Mouse (Mus musculus) midbrain, embryonic 11.5 days (tissue): ENCODE measurements around the gene Tapbpl. TPM values are rescaled to one million over a fixed set of nuclear protein-coding genes. Genes with fewer than 3 reads are reported as not detected.
A peak's percentile ranks its signal among the peaks of the same experiment; 100 is the strongest.

Experiments used
- ATAC-seq: fragments of 200-750 bp; cut with Nextera tagmentation; 2 replicates; pipeline ENCODE4 v1.8.0; 2017; ENCODE audit warnings: moderate TSS enrichment, moderate library complexity; ENCODE audit not compliant: low FRiP score
- DNase-seq: peaks from one replicate; pipeline ENCODE4 v3.0.0; 2015; ENCODE audit warnings: low spot score; ENCODE audit errors: missing footprints
- H3K27ac ChIP-seq: fragments of 300-500 bp; sonication (generic); 2 replicates; pipeline ENCODE4 v1.5.1; 2014; ENCODE audit warnings: low read depth, low read length
- H3K27me3 ChIP-seq: fragments of 300-500 bp; sonication (generic); 2 replicates; pipeline ENCODE4 v1.6.1; 2014; ENCODE audit warnings: mild to moderate bottlenecking, low read length, moderate library complexity, mixed read lengths; ENCODE audit not compliant: control insufficient read depth, insufficient read depth
- H3K36me3 ChIP-seq: fragments of 300-500 bp; sonication (generic); 2 replicates; pipeline ENCODE4 v1.6.1; 2014; ENCODE audit warnings: mild to moderate bottlenecking, low read length, moderate library complexity, mixed read lengths; ENCODE audit not compliant: control insufficient read depth, insufficient read depth
- H3K4me1 ChIP-seq: fragments of 300-500 bp; sonication (generic); 2 replicates; pipeline ENCODE4 v1.6.1; 2014; ENCODE audit warnings: low read length; ENCODE audit not compliant: control insufficient read depth, insufficient read depth
- H3K4me2 ChIP-seq: fragments of 300-500 bp; sonication (generic); 2 replicates; pipeline ENCODE4 v1.6.1; 2014; ENCODE audit warnings: mild to moderate bottlenecking, moderate library complexity
- H3K4me3 ChIP-seq: fragments of 300-500 bp; sonication (generic); 2 replicates; pipeline ENCODE4 v1.5.1; 2014; ENCODE audit warnings: low read depth, low read length
- H3K9ac ChIP-seq: fragments of 300-500 bp; sonication (generic); 2 replicates; pipeline ENCODE4 v1.6.1; 2014; ENCODE audit warnings: low read length
- H3K9me3 ChIP-seq: fragments of 300-500 bp; sonication (generic); 2 replicates; pipeline ENCODE4 v1.6.1; 2016; ENCODE audit warnings: low read length; ENCODE audit not compliant: control insufficient read depth
- WGBS: fragments of 180-500 bp; shearing (Covaris S2); extraction: QIAGEN DNeasy Blood & Tissue Kit; methylation state at CpG from one replicate; pipeline ENCODE4 v1.1.7; 2014; 5-methylcytosine and 5-hydroxymethylcytosine counted together
- polyA plus RNA-seq: library from polyadenylated mRNA; unstranded; fragments of >200 nt; fragmentation: Nextera tagmentation; extraction: Ambion mirVana; gene quantifications from 2 replicates; pipeline ENCODE4 v1.2.1, GENCODE M21; 2014

Tapbpl gene
- polyA plus RNA-seq, 1 experiment from 2014 or later = 1.6 TPM

DNA sequence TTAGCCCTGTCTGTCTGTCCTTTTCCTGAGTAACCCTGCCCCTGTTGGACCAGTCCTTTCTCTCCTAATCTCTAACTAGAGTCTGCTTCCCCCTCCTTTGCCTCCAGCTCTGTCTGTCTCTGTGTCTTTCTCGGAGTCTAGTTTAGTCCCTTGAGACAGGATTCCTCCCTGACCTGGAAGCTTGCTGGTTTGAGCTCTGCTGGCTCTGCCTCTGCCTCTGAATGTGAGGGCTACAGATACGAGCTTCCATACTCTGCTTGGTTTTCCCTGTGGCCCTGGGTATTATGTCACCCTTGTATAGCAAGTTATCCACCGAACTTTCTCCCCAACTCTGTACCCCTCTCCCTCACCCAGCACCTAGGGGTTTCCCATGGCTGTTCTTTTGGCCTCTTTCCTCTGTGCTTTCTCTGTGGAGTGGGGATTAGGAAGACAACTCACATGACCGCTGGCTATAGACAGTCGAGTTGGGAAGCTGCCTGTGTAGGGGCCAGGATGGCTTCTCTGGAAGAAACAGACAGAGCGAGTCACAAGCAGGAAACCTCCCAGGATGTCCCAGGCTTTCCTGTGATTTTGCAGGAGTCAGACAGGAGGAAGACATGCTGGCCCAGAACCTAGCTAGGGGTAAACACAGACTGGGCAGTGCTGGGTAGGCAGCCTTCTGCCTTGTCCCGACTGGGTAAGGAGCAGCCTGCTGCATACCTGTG lies 2.3 kb upstream of the Tapbpl start:
- Histone ChIP-seq H3K9ac (no peak overlapping the region), H3K27me3 (no peaks in the 10 kb centered on the region), H3K9me3 (no peaks in the 10 kb centered on the region), H3K4me2 (no peak overlapping the region), H3K4me1 (peaks cover 9% of the 10 kb centered on the region), H3K4me3 (no peak overlapping the region), H3K36me3 (no peaks in the 10 kb centered on the region), H3K27ac (no peak overlapping the region)
- ATAC-seq (no peak), DNase-seq (no peak)
- 62% methylated on average over 7 of the region's 7 CpGs for WGBS

DNA sequence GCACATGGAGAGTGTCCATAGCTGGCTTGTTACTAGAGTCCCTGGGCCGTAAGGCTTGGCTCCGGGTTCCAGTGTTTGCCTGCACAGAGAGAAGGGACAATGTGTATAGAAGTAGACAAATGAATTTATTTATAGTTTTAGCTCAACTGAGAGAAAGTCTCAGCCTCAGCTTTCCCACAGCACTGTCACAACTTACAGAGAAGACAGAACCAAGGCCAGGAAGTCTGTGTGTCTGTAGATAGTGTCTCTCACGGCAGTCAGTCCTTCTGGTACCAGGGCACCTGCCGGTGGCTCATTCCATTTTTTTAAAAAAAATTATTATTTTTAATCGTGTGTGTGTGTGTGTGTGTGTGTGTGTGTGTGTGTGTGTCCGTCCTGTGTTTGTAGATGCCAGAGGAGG lies 856 bp upstream of the Tapbpl start:
- no peak overlapping the region for H3K4me2 ChIP-seq
- H3K36me3 ChIP-seq = no peaks in the 10 kb centered on the region
- WGBS = 91% methylated on average over 6 of the region's 6 CpGs
- H3K9me3 ChIP-seq = no peaks in the 10 kb centered on the region
- H3K4me1 ChIP-seq = peaks cover 9% of the 10 kb centered on the region
- no peak overlapping the region for H3K9ac ChIP-seq
- no peaks in the 10 kb centered on the region for H3K27me3 ChIP-seq
- DNase-seq (no peak), ATAC-seq (no peak)
- no peak overlapping the region for H3K27ac ChIP-seq
- no peak overlapping the region for H3K4me3 ChIP-seq

DNA sequence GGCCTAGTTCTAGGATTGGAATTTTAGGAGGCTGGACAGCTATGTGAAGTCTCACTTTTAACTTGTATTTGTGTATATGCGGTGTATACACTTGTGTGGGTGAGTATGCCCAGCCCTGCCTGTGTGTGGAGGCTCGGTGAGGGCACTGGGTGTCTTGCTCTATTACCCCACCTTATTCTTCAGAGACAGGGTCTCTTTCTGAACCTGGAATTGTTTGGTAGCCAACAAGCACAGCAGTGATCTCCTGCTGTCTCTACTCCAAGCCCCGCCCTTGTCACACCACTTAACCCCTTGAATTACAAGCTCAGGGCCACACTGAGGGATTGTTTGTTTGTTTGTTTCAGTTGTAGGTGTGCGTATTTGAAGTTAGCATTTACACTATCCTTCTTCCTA lies 381 bp upstream of the Tapbpl start:
- peak; percentile 5; the same call in 1 of the 2 replicates for ATAC-seq
- Histone ChIP-seq H3K9ac (no peak overlapping the region), H3K4me3 (no peak overlapping the region; the same call in 1 of the 2 replicates), H3K9me3 (no peaks in the 10 kb centered on the region), H3K4me2 (peak overlapping the region; percentile 71), H3K27me3 (no peaks in the 10 kb centered on the region), H3K36me3 (no peaks in the 10 kb centered on the region), H3K4me1 (peaks cover 9% of the 10 kb centered on the region), H3K27ac (no peak overlapping the region)
- no peak for DNase-seq
- 53% methylated on average over 4 of the region's 4 CpGs for WGBS

DNA sequence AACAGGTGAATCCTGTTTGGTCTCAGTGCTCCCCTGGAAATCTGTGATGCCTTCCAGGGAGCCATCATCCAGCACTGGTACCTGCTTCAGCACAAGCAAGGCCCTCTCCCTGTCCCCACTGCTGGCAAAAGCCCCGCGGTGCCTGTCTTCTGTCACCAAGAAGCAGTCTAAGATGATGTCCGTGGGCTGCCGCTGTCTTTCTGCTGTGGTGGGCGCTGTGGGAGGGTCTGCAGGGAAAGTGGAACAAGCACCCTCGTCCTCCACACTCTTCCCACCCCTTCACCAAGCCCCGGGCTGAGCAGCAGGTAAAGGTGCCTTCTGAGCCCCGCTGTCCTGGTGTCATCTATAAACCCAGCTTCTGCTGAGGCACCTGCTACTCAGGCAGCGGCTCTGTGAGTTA lies 1.1 kb downstream of the Tapbpl start:
- 0 out of 2 replicates have a peak, but pooled peaks have one; percentile 16 for ATAC-seq
- Histone ChIP-seq H3K9ac (peak overlapping the region; percentile 14; the same call in 1 of the 2 replicates), H3K4me1 (peaks cover 9% of the 10 kb centered on the region), H3K4me2 (no peak overlapping the region), H3K4me3 (no peak overlapping the region), H3K9me3 (no peaks in the 10 kb centered on the region), H3K36me3 (no peaks in the 10 kb centered on the region), H3K27ac (no peak overlapping the region), H3K27me3 (no peaks in the 10 kb centered on the region)
- WGBS = 68% methylated on average over 9 of the region's 9 CpGs
- DNase-seq = no peak

DNA sequence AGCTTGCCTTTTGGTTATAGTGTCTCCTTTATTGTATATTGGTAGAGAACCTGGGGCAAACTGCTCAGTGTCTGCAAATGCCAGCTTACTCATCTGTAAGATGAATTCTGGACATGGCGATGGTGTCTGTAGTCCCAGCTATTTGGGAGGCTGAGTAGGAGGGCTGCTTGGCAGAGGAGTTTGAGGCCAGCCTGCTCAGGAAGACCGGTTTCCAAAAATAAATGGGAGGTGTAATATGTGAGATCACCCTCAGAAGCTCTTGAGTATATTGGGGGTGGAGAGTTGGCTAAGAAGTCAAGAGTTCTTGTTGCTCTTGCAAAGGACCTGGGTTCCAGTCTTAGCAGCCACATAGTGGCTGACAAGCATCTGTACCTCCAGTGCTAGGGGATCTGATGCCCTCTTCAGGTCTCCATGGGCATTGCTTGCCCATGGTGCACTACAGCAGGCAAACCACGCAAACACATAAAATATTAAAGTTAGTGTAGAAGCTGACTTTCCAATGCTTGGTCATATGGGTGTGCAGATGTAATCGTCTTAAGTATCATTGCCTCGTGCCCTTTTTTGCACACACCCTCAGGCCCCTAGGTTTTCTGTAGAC lies 6.0 kb downstream of the Tapbpl start:
- ATAC-seq = no peak
- Histone ChIP-seq H3K27ac (no peak overlapping the region), H3K27me3 (no peaks in the 10 kb centered on the region), H3K9me3 (no peaks in the 10 kb centered on the region), H3K4me3 (no peak overlapping the region), H3K9ac (no peak overlapping the region), H3K4me2 (no peak overlapping the region), H3K36me3 (no peaks in the 10 kb centered on the region), H3K4me1 (no peaks in the 10 kb centered on the region)
- no peak for DNase-seq
- 89% methylated on average over 5 of the region's 5 CpGs for WGBS

DNA sequence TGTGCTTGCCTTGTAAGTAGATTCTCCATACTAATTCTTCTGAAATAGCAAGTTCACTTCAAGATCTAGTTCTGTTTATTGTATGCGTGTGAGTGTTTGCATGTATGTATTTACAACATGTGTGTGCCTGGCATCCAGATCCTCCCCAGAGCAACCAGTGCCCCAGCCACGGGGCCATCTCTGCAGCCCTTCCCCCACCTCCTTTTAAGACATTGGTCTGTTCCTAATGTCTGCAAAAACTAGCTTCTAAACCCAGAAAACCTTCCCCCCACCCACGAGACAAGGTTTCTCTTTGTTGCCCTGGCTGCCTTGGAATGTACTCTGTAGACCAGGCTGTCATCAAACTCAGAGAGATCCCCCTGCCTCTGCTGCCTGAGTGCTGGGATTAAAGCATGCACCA lies 9.1 kb downstream of the Tapbpl start:
- no peak for DNase-seq
- WGBS = 87% methylated on average over 3 of the region's 3 CpGs
- Histone ChIP-seq H3K27ac (no peak overlapping the region), H3K4me3 (no peak overlapping the region), H3K4me1 (no peaks in the 10 kb centered on the region), H3K9ac (no peak overlapping the region), H3K9me3 (no peaks in the 10 kb centered on the region), H3K36me3 (no peaks in the 10 kb centered on the region), H3K4me2 (no peak overlapping the region), H3K27me3 (no peaks in the 10 kb centered on the region)
- ATAC-seq = no peak

DNA sequence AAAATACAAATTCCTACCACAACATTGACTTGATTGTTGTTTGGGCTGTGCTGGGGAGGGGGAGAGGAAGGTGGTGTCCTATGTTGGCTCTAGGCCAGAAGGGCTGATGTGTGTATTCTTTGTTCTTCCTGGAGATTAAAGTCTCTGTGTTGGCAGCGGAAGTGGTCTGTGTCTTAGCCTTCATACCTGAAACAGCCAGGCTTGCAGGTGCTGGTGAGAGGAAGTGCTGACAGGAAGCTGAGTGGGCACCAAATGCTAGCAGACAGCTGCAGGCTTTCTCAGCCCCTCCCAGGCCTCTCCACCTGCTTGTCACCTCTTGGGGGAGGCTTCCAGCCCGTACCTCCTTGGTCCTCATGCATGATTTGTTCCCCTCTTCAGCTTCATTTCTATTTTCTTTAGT lies 9.5 kb downstream of the Tapbpl start:
- Histone ChIP-seq H3K4me3 (no peak overlapping the region), H3K27me3 (no peaks in the 10 kb centered on the region), H3K27ac (no peak overlapping the region), H3K9ac (no peak overlapping the region), H3K4me2 (no peak overlapping the region), H3K9me3 (no peaks in the 10 kb centered on the region), H3K36me3 (no peaks in the 10 kb centered on the region), H3K4me1 (no peaks in the 10 kb centered on the region)
- WGBS = 83% methylated on average over 2 of the region's 2 CpGs
- DNase-seq (no peak), ATAC-seq (no peak)

DNA sequence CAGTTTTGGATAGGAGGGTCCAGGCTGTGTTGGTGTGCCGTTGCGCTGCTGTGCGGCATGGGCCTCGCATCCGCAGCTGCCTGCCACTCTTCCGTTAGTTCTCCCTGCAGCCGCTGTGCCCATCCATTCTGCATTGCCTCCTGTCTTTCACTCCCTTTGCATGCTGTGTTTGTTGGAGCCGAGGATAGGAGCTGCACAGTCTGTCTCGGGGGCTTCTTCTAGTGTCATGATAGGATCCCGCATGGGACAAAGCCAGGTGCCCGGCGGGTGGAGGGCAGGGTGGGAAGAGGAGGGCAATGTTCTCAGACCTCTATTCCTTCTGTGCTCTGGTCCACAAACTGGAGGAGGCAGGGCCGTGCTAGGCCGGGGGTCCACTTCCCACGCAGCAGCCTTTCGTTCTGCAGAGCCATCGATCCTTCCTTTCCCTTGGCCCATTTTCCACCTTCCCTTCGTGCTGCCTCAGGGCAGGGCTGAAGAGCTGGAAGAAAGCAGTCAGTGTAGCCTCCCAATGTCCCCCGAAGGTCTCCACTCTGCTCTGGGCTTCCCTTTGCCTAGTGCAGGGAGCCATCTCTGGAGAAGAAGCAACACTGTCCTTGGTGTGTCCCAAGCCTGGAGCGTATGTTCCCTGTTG lies 10.4 kb downstream of the Tapbpl start:
- no peak overlapping the region for H3K4me2 ChIP-seq
- H3K27ac ChIP-seq = no peak overlapping the region
- no peak overlapping the region for H3K4me3 ChIP-seq
- H3K36me3 ChIP-seq = no peaks in the 10 kb centered on the region
- no peaks in the 10 kb centered on the region for H3K27me3 ChIP-seq
- no peaks in the 10 kb centered on the region for H3K4me1 ChIP-seq
- WGBS = 89% methylated on average over 20 of the region's 20 CpGs
- no peak for DNase-seq
- no peak overlapping the region for H3K9ac ChIP-seq
- ATAC-seq = no peak
- no peaks in the 10 kb centered on the region for H3K9me3 ChIP-seq

DNA sequence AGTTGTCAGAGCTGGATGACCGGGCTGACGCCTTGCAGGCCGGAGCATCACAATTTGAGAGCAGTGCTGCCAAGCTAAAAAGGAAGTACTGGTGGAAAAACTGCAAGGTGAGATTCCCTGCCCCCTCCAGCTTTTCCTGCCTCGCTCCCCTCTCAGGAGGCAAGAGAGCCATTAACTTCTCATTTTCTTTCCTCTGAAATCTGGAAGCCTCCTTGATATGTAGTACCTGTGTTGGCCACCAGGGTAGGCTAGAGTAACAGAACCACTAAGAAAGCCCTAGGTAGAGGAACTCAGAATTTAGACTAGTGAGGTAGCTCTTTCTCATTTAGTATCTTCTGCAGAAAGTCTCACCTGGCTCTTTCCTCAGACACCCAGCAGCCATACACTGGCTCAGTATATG lies 12.7 kb downstream of the Tapbpl start:
- 79% methylated on average over 4 of the region's 4 CpGs for WGBS
- ATAC-seq (no peak), DNase-seq (peak; percentile 94)
- Histone ChIP-seq H3K9me3 (no peaks in the 10 kb centered on the region), H3K36me3 (no peaks in the 10 kb centered on the region), H3K27me3 (no peaks in the 10 kb centered on the region; the same call in 1 of the 2 replicates), H3K4me1 (no peaks in the 10 kb centered on the region), H3K27ac (no peak overlapping the region), H3K9ac (no peak overlapping the region), H3K4me3 (no peak overlapping the region), H3K4me2 (no peak overlapping the region)
